Mouse (Mus musculus) bone marrow, adult 2 months (tissue): Measurements from ENCODE around the gene Unk.

Experiments
- CTCF ChIP-seq: fragments of 200-500 bp; IDR thresholded peaks from 2 replicates; pipeline ENCODE4 v1.5.1; 2011; ENCODE audit warnings: low read length, control low read depth; ENCODE audit not compliant: control insufficient read depth, insufficient read depth
- POLR2A ChIP-seq: fragments of 200-500 bp; IDR thresholded peaks from 2 replicates; pipeline ENCODE4 v1.6.1; 2011; ENCODE audit warnings: low read depth, mild to moderate bottlenecking, control low read depth, low read length, borderline replicate concordance; ENCODE audit not compliant: control insufficient read depth

DNA sequence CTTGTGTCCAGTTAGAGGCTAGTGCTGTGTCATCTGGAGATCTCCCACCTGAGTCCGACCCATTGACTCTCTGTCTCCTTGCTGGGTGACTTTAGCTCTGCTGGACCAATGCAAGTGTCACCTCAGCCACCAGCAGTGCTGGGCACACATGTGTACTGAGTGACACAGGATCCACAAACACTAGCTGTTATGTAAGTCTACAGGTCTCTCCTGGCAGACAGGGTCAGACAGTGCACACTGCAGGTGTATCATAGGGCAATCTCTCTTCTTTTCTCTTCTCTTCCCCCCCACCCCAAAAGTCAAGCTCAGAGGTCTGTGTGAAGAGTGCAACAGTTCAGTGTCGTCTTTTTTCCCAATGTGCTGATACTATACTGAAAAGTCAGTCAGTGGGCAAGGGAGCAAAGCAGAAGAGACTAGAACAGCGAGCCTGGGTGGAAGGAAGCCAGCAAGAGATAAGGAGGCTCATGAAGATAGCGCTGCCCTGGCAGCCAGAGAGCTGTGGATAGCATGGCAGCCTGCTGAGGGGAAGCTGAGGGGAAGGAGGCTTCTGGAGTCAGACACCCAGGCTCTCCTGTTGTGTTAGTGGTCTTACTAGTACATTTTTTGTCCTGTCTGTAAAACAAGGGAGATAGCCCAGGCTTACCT is 27.2 kb downstream of the Unk start:
- TF ChIP-seq POLR2A (no peak), CTCF (no peak)
